Mouse (Mus musculus) heart, postnatal 0 days (tissue): ENCODE data around the gene Stt3b.

Source experiments
- CTCF ChIP-seq: IDR thresholded peaks from 2 replicates; pipeline ENCODE4 v1.5.1; 2016; ENCODE audit warnings: antibody characterized with exemption, control low read depth, low read depth
- EP300 ChIP-seq: IDR thresholded peaks from 2 replicates; pipeline ENCODE4 v1.6.1; 2016; ENCODE audit warnings: antibody characterized with exemption, low read depth

DNA sequence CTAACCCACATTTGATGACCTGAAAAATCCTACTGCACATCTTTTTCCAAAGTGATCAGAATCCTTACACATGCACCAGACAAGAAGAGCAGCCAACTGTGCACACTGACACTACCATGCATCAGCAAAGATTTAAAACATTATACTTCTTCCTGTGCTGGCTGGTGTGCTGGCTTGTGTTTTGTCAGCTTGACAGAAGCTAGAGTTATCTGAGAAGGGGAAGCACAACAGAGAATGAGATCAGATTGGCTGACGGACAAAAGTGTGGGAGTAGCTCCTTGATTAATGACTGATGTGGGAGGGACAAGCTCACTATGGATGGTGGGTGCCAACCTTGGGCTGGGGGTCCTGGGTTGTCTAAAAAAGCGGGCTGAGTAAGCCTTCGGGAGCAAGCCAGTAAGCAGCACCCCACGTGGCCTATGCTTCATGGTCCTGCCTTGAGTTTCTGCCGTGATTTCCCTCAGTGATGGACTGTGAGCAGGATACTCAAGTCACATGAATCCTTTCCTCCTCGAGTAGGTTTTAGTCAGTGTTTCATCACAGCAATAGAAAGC, 52.4 kb downstream of the Stt3b start:
- TF ChIP-seq EP300 (no peak), CTCF (no peak)
